Mouse (Mus musculus) heart, postnatal 0 days (tissue): ENCODE data around the gene Lrrc72.

Source experiments
- CTCF ChIP-seq: IDR thresholded peaks from 2 replicates; pipeline ENCODE4 v1.5.1; 2016; ENCODE audit warnings: antibody characterized with exemption, control low read depth, low read depth
- EP300 ChIP-seq: IDR thresholded peaks from 2 replicates; pipeline ENCODE4 v1.6.1; 2016; ENCODE audit warnings: antibody characterized with exemption, low read depth

- no peak for TF ChIP-seq CTCF
- no peak for TF ChIP-seq EP300
Measured at GRCm38 (mm10) chr12:36207800-36208148, 45.4 kb downstream of the Lrrc72 start.
